Comparison of ENCODE assay signal across 8 mouse cellular contexts in the genomic region with DNA sequence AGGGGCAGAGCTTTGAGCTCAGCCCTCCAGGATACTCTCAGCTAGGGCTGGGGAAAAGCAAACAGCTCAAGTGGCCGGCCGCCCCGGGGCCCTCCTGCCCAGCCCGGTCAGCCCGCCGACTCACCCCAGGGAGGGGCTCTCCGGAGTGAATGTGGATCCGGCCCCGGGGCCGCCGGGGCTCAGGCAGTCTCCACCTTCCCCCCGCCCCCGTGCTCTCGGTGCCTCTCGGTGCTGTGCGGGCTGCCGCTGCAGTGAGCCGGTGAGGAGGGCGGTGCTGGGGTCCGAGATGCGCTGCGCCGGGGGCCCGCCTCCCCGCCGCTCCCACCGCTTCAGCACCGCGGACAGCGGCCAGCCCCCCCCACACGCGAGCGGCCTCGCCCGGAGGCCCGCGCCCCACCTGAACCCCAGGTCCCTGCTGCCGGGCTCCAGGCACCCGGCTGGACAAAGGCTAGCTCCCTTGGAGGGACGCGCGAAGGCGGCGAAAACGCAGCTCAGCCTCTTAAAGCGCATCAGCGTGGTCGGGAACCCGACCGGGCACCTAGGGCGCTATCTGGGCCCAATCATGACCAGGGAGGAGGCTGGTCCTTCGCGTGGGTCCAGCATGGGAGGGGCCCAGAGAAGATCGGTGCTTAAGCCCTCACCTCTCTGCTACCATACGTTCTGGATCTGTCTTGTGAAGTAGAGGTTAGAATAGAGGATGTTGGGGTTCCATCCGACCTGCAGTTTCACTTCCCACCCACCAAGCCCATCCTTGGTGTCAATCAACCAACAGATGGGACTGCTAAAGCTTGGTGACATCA.
DNase-seq lines count a peak whose midpoint lies in the region; ATAC-seq and TF ChIP-seq lines count a peak whose summit lies in the region.

No protein-coding gene starts in this region.

- peaks cover 7% of the 10 kb centered on the region for H3K4me1 ChIP-seq in forebrain, embryonic 11.5 days (replicated peaks; ENCODE audit: control insufficient read depth, insufficient read depth, low read length)
- H3K4me1 ChIP-seq in intestine, embryonic 16.5 days (ENCODE audit: control insufficient read depth, insufficient read depth, low read length), result peaks cover 7% of the 10 kb centered on the region; the same call in 1 of the 2 replicates
- no peaks in the 10 kb centered on the region for H3K4me1 ChIP-seq in stomach, postnatal 0 days (replicated peaks; ENCODE audit: control insufficient read depth, insufficient read depth)

- peak overlapping the region; percentile 56 for H3K9ac ChIP-seq in forebrain, embryonic 11.5 days (ENCODE audit: low read length)
- no peak overlapping the region for H3K9ac ChIP-seq in intestine, embryonic 16.5 days (ENCODE audit: low read depth, low read length)
- no peak overlapping the region for H3K9ac ChIP-seq in stomach, postnatal 0 days (ENCODE audit: low read length)

- ATAC-seq in forebrain, embryonic 11.5 days (replicated peaks; ENCODE audit: low FRiP score), result peak; percentile 49
- peak; percentile 56 for ATAC-seq in intestine, embryonic 16.5 days
- ATAC-seq in megakaryocyte-erythroid progenitor cell, adult 5-6 weeks (replicated peaks; ENCODE audit: low FRiP score, low TSS enrichment, poor library complexity, severe bottlenecking), result peak; percentile 61
- 0 out of 2 replicates have a peak, but pooled peaks have one; percentile 12 for ATAC-seq in stomach, postnatal 0 days (ENCODE audit: low FRiP score, low TSS enrichment)

- intact Hi-C loops in left cerebral cortex, postnatal 25 days (cut with DNase I), result loop anchor here (5.0 kb wide), 1 partner anchor 47 kb away; no protein-coding TSS in a partner anchor

- 2% methylated on average over 56 of the region's 56 CpGs for WGBS in forebrain, embryonic 11.5 days
- WGBS in intestine, embryonic 16.5 days, result 1% methylated on average over 55 of the region's 56 CpGs
- 2% methylated on average over 48 of the region's 56 CpGs for WGBS in stomach, postnatal 0 days

- TF ChIP-seq POLR2A in brain, embryonic 14.5 days (IDR thresholded peaks at IDR 0.05; ENCODE audit: borderline replicate concordance, extremely low read depth, insufficient read depth, insufficient read length, poor library complexity, severe bottlenecking), result peak; percentile 22; the same call in 1 of the 2 replicates

- no peak overlapping the region for H3K27ac ChIP-seq in forebrain, embryonic 11.5 days (ENCODE audit: low read depth, low read length)
- no peak overlapping the region for H3K27ac ChIP-seq in intestine, embryonic 16.5 days (ENCODE audit: low read length)
- H3K27ac ChIP-seq in stomach, postnatal 0 days (replicated peaks), result no peak overlapping the region

- no peaks in the 10 kb centered on the region for H3K36me3 ChIP-seq in forebrain, embryonic 11.5 days (ENCODE audit: control insufficient read depth, insufficient read depth, low read length)
- H3K36me3 ChIP-seq in intestine, embryonic 16.5 days (ENCODE audit: control insufficient read depth, insufficient read depth, low read length), result no peaks in the 10 kb centered on the region
- H3K36me3 ChIP-seq in stomach, postnatal 0 days (ENCODE audit: control insufficient read depth, insufficient read depth, low read length), result no peaks in the 10 kb centered on the region

- peak overlapping the region; percentile 44 for H3K4me3 ChIP-seq in forebrain, embryonic 11.5 days (ENCODE audit: low read depth, low read length)
- H3K4me3 ChIP-seq in intestine, embryonic 16.5 days (ENCODE audit: low read length), result peak overlapping the region; percentile 32
- H3K4me3 ChIP-seq in stomach, postnatal 0 days (ENCODE audit: low read depth, low read length), result peak overlapping the region; percentile 19

- peak; percentile 38 to 62 for DNase-seq in left cerebral cortex, postnatal 25 days (ENCODE audit: low spot score in 2 of 2)
- DNase-seq in left cerebral cortex, adult 11 months (ENCODE audit: low spot score), result no peak
- DNase-seq in brain, embryonic 14.5 days (ENCODE audit: low read depth), result peak; percentile 46
- DNase-seq in forebrain, embryonic 11.5 days (ENCODE audit: low spot score), result peak; percentile 78
- DNase-seq in stomach, postnatal 0 days (ENCODE audit: low spot score), result peak; percentile 53
- DNase-seq in layer of hippocampus, postnatal 25 days (ENCODE audit: extremely low spot score in 1 of 2, low spot score in 1 of 2), result no peak

- H3K4me2 ChIP-seq in forebrain, embryonic 11.5 days (ENCODE audit: low read depth, low read length, severe bottlenecking), result peak overlapping the region; percentile 83
- H3K4me2 ChIP-seq in intestine, embryonic 16.5 days (ENCODE audit: low read depth, low read length), result peak overlapping the region; percentile 53
- H3K4me2 ChIP-seq in stomach, postnatal 0 days (replicated peaks; ENCODE audit: low read depth), result peak overlapping the region; percentile 41

- no peak for TF ChIP-seq EP300 in stomach, postnatal 0 days (optimal IDR thresholded peaks at IDR 0.05)

- no peaks in the 10 kb centered on the region for H3K9me3 ChIP-seq in forebrain, embryonic 11.5 days (ENCODE audit: control insufficient read depth, low read length)
- no peaks in the 10 kb centered on the region for H3K9me3 ChIP-seq in intestine, embryonic 16.5 days (ENCODE audit: control insufficient read depth, low read length)
- no peaks in the 10 kb centered on the region for H3K9me3 ChIP-seq in stomach, postnatal 0 days (ENCODE audit: control insufficient read depth, low read length)

- peaks cover 17% of the 10 kb centered on the region for H3K27me3 ChIP-seq in forebrain, embryonic 11.5 days (ENCODE audit: control insufficient read depth, insufficient read depth, low read length)
- peaks cover 32% of the 10 kb centered on the region for H3K27me3 ChIP-seq in intestine, embryonic 16.5 days (replicated peaks; ENCODE audit: control insufficient read depth, insufficient read depth, low read length)
- H3K27me3 ChIP-seq in stomach, postnatal 0 days (ENCODE audit: control insufficient read depth, insufficient read depth, low read length), result peaks cover 10% of the 10 kb centered on the region; the same call in 1 of the 2 replicates

- no peak for TF ChIP-seq CTCF in brain, embryonic 14.5 days (IDR thresholded peaks at IDR 0.05; ENCODE audit: borderline replicate concordance, extremely low read depth, insufficient read depth, insufficient read length)
- TF ChIP-seq CTCF in stomach, postnatal 0 days (IDR thresholded peaks at IDR 0.05; ENCODE audit: low read depth), result no peak

Comparison
In these comparisons a context has a peak if more than half of its experiments do, and no peak if none do; other contexts are left out.
1. DNase-seq: peak in left cerebral cortex, postnatal 25 days (2 of 2), brain, embryonic 14.5 days (single experiment), forebrain, embryonic 11.5 days (single experiment) and stomach, postnatal 0 days (single experiment); none in left cerebral cortex, adult 11 months (single experiment) and layer of hippocampus, postnatal 25 days (0 of 2).
2. Peak in every context shown above with its lines, with median percentiles within 50 percentile points of each other: ATAC-seq, H3K4me2 ChIP-seq and H3K4me3 ChIP-seq.